Mouse (Mus musculus) liver, embryonic 14.5 days (tissue): ENCODE measurements at regions not wholly inside any gene's neighbourhood (a gene's known extent, or its start where the extent isn't known, plus 50 kb on each side); places are given as distances from the start of the nearest gene placed in this dataset.

ENCODE experiments used
- CTCF ChIP-seq: IDR thresholded peaks from 2 replicates; pipeline ENCODE4 v1.5.1; 2016; ENCODE audit warnings: antibody characterized with exemption, low read depth, control low read depth
- EP300 ChIP-seq: IDR thresholded peaks from 2 replicates; pipeline ENCODE4 v1.6.1; 2016; ENCODE audit warnings: antibody characterized with exemption, low read depth

- TF ChIP-seq CTCF (no peak), EP300 (no peak)
These were observed 92.9 kb upstream of the Rap1b start for GRCm38 (mm10) chr10:117938717-117939116.
